Mouse (Mus musculus): Measurements from ENCODE around the gene Haus4. TPM values are rescaled to one million over a fixed set of nuclear protein-coding genes. Genes with fewer than 3 reads are reported as not detected.

Gene Haus4
- polyA plus RNA-seq, 1 experiment from 2014 or later, result 14.8 TPM

- Histone ChIP-seq H3K36me3 (replicated peaks) (no peaks in the 10 kb centered on the region), H3K4me3 (no peak overlapping the region), H3K4me1 (peaks cover 16% of the 10 kb centered on the region), H3K9me3 (no peaks in the 10 kb centered on the region), H3K27me3 (replicated peaks) (no peaks in the 10 kb centered on the region), H3K9ac (no peak overlapping the region), H3K4me2 (no peak overlapping the region), H3K27ac (no peak overlapping the region)
- WGBS, result 33% methylated on average over 6 of the region's 6 CpGs
- no peak for ATAC-seq (replicated peaks)
Measured at GRCm38 (mm10) chr14:54523600-54523999, 30.8 kb downstream of the Haus4 start.

GRCm38 (mm10) chr14:54516710-54517310 is 37.6 kb downstream of the Haus4 start:
- H3K36me3 ChIP-seq (replicated peaks), result peaks cover 27% of the 10 kb centered on the region

GRCm38 (mm10) chr14:54509774-54510173 is 44.6 kb downstream of the Haus4 start:
- Histone ChIP-seq H3K4me3 (no peak overlapping the region), H3K27ac (no peak overlapping the region), H3K27me3 (replicated peaks) (no peaks in the 10 kb centered on the region), H3K9ac (no peak overlapping the region), H3K9me3 (no peaks in the 10 kb centered on the region), H3K36me3 (replicated peaks) (peaks cover 81% of the 10 kb centered on the region), H3K4me1 (no peaks in the 10 kb centered on the region), H3K4me2 (no peak overlapping the region)
- WGBS, result 97% methylated on average over 9 of the region's 9 CpGs
- ATAC-seq (replicated peaks), result no peak

More at GRCm38 (mm10) chr14:54516710-54517310, 37.6 kb downstream of the Haus4 start:
- Histone ChIP-seq H3K4me3 (peak overlapping the region; percentile 82), H3K4me2 (peak overlapping the region; percentile 64), H3K4me1 (peaks cover 15% of the 10 kb centered on the region), H3K9me3 (no peaks in the 10 kb centered on the region), H3K27ac (peak overlapping the region; percentile 85), H3K27me3 (replicated peaks) (no peaks in the 10 kb centered on the region), H3K9ac (peak overlapping the region; percentile 71)
- WGBS, result 7% methylated on average over 17 of the region's 17 CpGs
- peak; percentile 2 for ATAC-seq (replicated peaks)

GRCm38 (mm10) chr14:54503092-54503491 is 51.3 kb downstream of the Haus4 start:
- no peak for ATAC-seq (replicated peaks)
- Histone ChIP-seq H3K9ac (no peak overlapping the region), H3K27me3 (replicated peaks) (no peaks in the 10 kb centered on the region), H3K4me3 (no peak overlapping the region), H3K4me2 (no peak overlapping the region), H3K9me3 (no peaks in the 10 kb centered on the region), H3K4me1 (no peaks in the 10 kb centered on the region), H3K27ac (no peak overlapping the region), H3K36me3 (replicated peaks) (peaks cover 24% of the 10 kb centered on the region)
- 86% methylated on average over 2 of the region's 2 CpGs for WGBS

- ATAC-seq (replicated peaks), result no peak
- H3K4me3 ChIP-seq, result no peak overlapping the region
- no peak overlapping the region for H3K9ac ChIP-seq
Measured at GRCm38 (mm10) chr14:54501365-54501764, 53.1 kb downstream of the Haus4 start.

GRCm38 (mm10) chr14:54499330-54499729 is 55.1 kb downstream of the Haus4 start:
- H3K9me3 ChIP-seq, result no peaks in the 10 kb centered on the region
- no peak overlapping the region for H3K4me2 ChIP-seq
- H3K27ac ChIP-seq, result no peak overlapping the region
- no peaks in the 10 kb centered on the region for H3K36me3 ChIP-seq (replicated peaks)
- no peaks in the 10 kb centered on the region for H3K27me3 ChIP-seq (replicated peaks)
- WGBS, result 84% methylated on average over 2 of the region's 2 CpGs
- no peak overlapping the region for H3K4me3 ChIP-seq
- H3K9ac ChIP-seq, result no peak overlapping the region
- no peak for ATAC-seq (replicated peaks)
- H3K4me1 ChIP-seq, result no peaks in the 10 kb centered on the region

More at GRCm38 (mm10) chr14:54501365-54501764, 53.1 kb downstream of the Haus4 start:
- Histone ChIP-seq H3K36me3 (replicated peaks) (peaks cover 7% of the 10 kb centered on the region; the same call in 1 of the 2 replicates), H3K4me1 (no peaks in the 10 kb centered on the region), H3K27ac (no peak overlapping the region), H3K27me3 (replicated peaks) (no peaks in the 10 kb centered on the region), H3K4me2 (no peak overlapping the region), H3K9me3 (no peaks in the 10 kb centered on the region)
- 79% methylated on average over 2 of the region's 2 CpGs for WGBS

GRCm38 (mm10) chr14:54496706-54497105 is 57.7 kb downstream of the Haus4 start:
- no peak for ATAC-seq (replicated peaks)
- H3K4me2 ChIP-seq, result no peak overlapping the region
- H3K36me3 ChIP-seq (replicated peaks), result no peaks in the 10 kb centered on the region
- H3K27me3 ChIP-seq (replicated peaks), result no peaks in the 10 kb centered on the region
- H3K9ac ChIP-seq, result no peak overlapping the region
- H3K4me3 ChIP-seq, result no peak overlapping the region
- no peaks in the 10 kb centered on the region for H3K9me3 ChIP-seq
- no peak overlapping the region for H3K27ac ChIP-seq
- no peaks in the 10 kb centered on the region for H3K4me1 ChIP-seq
- 85% methylated on average over 14 of the region's 14 CpGs for WGBS

- H3K9ac ChIP-seq, result no peak overlapping the region
- no peak overlapping the region for H3K4me2 ChIP-seq
- no peaks in the 10 kb centered on the region for H3K4me1 ChIP-seq
- H3K36me3 ChIP-seq (replicated peaks), result no peaks in the 10 kb centered on the region
- ATAC-seq (replicated peaks), result no peak
- 0% methylated on average over 3 of the region's 3 CpGs for WGBS
- H3K9me3 ChIP-seq, result no peaks in the 10 kb centered on the region
- H3K27me3 ChIP-seq (replicated peaks), result no peaks in the 10 kb centered on the region
- no peak overlapping the region for H3K27ac ChIP-seq
- no peak overlapping the region for H3K4me3 ChIP-seq
Measured at GRCm38 (mm10) chr14:54494234-54494633, 60.2 kb downstream of the Haus4 start.

- Histone ChIP-seq H3K9ac (no peak overlapping the region), H3K4me2 (no peak overlapping the region), H3K4me3 (no peak overlapping the region), H3K27me3 (replicated peaks) (no peaks in the 10 kb centered on the region), H3K36me3 (replicated peaks) (no peaks in the 10 kb centered on the region), H3K4me1 (no peaks in the 10 kb centered on the region), H3K9me3 (no peaks in the 10 kb centered on the region), H3K27ac (no peak overlapping the region)
- 96% methylated on average over 5 of the region's 5 CpGs for WGBS
- no peak for ATAC-seq (replicated peaks)
Measured at GRCm38 (mm10) chr14:54493236-54493635, 61.2 kb downstream of the Haus4 start.

- Histone ChIP-seq H3K36me3 (replicated peaks) (no peaks in the 10 kb centered on the region), H3K4me3 (no peak overlapping the region), H3K9me3 (no peaks in the 10 kb centered on the region), H3K9ac (no peak overlapping the region), H3K27me3 (replicated peaks) (no peaks in the 10 kb centered on the region), H3K4me2 (no peak overlapping the region), H3K27ac (no peak overlapping the region), H3K4me1 (peaks cover 2% of the 10 kb centered on the region; the same call in 1 of the 2 replicates)
- ATAC-seq (replicated peaks), result no peak
- 70% methylated on average over 18 of the region's 18 CpGs for WGBS
Measured at GRCm38 (mm10) chr14:54492345-54493131, 61.9 kb downstream of the Haus4 start.

Data from midbrain, embryonic 15.5 days (tissue).